Mouse (Mus musculus) urinary bladder, adult 18-20 months (tissue): Measurements from ENCODE around the gene Mapk7.

Experiments used
- DNase-seq, 2 experiments: peaks; one replicate each; pipeline ENCODE4 v3.0.0; 2022; ENCODE audit warnings: low spot score in 2 of 2, mixed read lengths in 2 of 2

Mapk7 gene

DNA sequence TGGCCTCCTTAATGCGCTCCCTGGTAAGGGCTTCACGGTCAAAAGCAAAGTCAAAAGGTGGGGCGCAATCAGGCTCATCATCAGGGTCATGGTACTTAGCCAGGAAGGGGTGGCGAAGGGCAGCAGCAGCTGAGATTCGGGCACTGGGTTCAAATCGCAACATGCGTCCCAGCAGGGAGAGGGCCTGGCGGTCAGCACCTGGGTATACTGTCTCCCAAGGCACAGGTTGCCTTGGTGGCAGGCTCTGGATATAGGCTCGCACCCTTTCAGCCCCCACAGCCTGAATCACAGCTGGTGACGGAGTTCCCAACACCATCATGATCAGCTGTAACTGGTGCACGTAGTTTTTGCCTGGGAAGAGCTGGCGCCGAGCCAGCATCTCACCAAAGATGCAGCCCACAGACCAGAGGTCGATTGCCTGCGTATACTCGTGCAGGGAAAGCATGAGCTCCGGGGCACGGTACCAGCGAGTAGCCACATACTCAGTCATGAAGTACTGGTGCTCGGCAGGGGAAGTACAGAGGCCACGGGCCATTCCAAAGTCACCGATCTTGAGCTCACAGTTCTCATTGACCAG lies 3.2 kb downstream of the Mapk7 start:
- no peak for DNase-seq

DNA sequence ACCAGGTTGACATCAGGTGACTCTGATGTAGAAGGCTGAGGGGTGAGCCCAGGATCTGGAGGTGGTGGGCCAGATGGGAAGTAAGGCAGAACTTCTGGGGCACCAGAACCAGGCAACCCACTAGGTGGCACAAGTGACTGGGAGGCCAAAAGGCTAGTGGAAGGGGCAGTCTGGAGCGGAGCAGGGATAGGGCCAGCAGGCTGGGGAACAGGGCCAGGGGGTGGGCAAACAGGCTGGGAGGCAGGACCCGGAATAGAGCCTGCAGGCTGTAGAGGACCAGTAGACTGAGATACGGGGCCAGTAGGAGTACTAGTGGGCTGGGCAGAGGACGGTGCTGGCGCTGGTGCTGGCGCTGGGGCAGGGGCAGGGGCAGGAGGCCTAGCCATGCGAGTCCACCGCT lies 4.3 kb downstream of the Mapk7 start:
- no peak for DNase-seq

DNA sequence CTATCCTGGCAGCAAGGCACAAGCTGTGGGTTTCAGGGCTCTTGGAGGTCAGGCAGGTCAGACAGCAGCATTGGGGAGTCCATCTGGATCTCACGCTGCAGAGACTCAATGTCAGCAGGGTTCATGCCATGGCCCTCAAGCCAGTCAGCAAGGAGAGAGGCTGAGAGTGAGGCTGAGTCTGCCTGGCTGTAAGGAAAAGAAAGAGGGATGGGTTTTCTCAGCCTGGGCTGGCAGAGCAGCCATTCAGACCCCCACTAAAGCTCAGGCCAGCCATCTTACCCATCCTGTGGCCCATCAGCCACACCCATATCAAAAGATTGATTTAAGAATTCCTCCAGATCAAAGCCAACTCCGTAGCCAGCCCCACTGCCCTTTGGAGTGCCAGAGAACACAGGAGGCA lies 5.1 kb downstream of the Mapk7 start:
- no peak for DNase-seq

DNA sequence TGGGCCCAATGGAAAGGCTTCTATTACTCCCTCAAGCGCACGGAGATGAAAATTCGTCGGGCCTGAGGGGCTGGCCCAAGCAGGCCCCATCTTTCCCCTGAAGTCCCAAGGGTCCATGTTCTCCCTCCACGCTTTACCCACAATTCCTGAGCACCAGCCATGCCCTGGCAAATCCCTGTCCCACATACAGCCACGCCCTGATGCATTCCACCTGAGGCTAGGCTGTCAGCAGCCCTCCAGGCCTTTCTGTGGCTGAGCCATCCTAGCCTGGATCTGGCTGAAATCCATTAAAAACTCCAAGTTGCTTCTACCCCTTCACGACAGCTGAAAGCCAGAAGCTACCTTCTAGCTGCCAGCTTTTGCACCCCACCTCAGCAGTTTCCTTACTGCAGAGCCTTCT lies 6.3 kb downstream of the Mapk7 start:
- no peak for DNase-seq

DNA sequence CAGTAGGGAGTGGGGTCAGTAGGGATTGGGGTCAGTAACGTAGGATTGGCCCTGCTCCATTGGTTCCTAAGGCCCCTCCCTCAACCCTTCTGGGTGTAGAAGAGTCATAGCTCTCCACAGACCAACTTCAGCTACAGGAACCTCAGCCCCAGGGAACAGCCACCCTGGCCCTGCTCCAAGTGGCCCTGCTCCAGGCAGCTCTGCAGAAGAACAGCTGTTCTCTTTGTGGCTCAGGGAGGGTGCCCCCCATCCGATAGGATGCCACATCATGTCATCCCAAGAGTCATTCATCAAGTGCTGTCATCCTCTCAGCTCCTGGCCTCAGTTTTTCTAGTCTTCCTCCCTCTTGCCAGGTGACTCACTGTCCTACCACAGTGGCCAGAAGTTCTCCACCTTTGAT lies 6.8 kb downstream of the Mapk7 start:
- no peak for DNase-seq

DNA sequence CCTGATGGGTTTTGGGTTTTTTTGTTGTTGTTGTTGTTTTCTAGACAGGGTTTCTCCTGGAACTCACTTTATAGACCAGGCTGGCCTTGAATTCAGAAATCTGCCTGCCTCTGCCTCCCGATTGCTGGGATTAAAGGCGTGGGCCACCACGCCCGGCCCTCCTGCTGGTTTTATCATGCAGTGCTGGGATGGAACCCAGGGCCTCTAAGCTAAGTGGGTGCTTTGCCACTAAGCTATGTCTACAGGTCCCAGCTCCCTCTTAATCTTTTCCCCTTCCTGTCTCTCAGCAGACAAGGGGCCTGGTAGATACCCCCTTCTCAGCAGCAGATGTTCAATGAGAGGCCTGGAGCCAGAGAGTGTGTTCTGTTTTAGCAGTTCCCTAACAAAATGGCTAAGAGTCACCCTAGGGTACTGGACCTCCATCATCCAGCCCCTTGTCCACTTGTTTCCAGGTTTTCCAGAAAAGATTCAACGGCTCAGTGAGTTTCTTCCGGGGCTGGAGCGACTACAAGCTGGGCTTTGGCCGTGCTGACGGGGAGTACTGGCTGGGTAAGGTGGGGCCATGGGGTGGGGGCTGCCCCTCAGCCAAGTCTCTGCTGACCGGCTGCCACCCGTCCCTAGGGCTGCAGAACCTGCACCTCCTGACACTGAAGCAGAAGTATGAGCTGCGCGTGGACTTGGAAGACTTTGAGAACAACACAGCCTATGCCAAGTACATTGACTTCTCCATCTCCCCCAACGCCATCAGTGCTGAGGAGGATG lies 7.6 kb downstream of the Mapk7 start:
- DNase-seq: no peak

DNA sequence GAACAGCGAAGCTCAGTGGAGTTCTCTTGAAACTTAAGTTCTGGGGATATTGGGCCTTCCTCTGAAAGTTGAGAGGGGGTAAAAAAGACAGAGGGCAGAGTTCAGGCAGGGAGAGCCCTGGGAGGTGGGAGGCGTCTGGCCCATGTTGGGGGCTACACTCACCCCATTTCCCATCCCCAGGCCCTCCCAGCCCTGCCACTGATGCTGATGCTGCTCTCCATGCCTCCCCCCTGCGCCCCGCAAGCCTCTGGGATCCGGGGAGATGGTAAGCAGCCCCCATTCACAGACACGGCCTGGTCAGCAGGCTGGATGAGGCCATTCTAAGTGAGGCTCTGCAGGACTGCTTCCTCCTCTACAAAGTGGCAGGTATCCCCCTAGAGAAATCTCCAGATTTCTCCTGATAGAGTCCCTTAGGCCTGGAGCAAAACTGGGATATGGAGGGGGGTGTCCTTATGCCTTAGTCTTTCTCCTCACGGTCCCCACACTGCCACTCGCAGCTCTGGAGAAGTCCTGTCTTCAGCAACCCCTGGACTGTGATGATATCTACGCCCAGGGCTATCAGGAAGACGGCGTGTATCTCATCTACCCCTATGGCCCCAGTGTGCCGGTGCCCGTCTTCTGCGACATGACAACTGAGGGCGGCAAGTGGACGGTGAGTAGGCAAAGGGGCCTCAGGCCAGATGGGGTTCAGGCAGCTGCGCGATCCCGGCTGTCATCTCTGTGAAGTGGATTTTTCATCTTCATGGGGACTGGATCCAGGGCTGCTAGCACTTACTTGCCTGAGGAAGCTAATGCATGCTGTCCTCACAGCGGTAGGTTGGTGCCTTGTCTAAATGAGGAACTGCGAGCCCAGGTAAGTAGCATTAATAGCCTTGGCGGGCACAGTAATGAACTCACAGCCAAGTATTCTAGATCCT lies 8.4 kb downstream of the Mapk7 start:
- DNase-seq: no peak

DNA sequence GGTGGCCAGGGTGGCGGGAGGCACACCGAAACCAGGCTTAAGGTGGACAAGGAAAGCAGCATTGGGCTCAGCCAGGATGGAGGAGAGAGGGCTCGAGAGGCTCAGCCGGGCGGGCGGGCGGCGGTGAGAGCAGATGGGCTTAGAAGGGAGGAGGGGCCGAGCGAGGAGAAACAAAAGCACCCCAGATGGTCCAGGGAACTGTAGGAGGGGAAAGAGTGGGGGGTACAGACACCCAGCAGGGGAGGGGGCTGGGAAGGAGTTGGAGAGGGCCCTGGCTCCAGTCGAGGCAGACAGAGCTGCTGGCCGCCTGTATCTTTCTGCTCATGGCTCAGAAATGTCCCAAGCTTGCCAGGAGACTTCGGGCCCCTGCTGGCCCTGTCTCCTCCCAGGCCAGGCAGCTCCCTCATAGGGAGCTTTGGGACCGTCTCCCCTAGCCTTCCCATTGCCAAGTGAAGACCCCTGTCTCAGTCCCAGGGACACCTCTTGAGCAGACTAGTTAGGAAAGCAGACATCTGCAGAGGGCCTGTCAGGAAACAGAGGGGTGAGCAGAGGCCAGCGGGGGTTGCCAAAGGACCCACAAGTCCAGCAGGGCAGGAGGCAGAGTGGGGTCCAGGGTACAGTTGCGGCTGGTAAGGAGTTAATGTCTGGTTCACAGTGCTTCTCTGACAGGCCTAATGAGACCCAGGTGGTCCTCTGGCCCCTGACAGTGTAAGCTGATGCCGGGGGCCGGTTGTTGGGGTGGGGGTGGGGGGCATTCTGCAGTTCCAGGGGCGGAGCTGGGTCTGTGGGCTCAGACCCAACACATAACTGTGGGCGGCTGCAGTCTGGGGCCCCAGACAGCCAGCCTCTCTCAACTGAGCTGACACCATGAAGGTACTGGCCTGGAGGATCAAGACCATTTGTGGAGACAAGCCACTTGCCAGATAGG lies 9.3 kb downstream of the Mapk7 start, which contains the start of gene Mfap4:
TSS of gene Mfap4 (plus strand) at position 819 of the 928 bp plus-strand sequence.
- no peak for DNase-seq

DNA sequence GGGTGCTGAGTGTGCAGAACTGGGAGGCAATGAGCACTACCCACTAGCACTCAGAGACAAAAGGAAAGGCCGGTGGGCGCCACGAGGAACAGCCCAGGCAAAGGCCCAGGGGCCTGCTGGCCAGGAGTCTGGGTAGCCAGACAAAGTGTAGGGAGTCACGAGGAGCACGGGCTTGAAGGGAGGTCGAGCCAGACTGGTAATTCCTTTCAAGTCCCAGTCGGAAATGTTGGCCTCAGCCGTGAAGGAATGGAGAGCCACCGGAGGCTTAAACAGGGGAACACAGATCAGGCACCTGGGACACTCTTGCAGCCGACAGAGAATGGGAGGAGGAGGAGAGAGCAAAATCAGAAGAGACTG lies 10.0 kb downstream of the Mapk7 start:
- DNase-seq: no peak

DNA sequence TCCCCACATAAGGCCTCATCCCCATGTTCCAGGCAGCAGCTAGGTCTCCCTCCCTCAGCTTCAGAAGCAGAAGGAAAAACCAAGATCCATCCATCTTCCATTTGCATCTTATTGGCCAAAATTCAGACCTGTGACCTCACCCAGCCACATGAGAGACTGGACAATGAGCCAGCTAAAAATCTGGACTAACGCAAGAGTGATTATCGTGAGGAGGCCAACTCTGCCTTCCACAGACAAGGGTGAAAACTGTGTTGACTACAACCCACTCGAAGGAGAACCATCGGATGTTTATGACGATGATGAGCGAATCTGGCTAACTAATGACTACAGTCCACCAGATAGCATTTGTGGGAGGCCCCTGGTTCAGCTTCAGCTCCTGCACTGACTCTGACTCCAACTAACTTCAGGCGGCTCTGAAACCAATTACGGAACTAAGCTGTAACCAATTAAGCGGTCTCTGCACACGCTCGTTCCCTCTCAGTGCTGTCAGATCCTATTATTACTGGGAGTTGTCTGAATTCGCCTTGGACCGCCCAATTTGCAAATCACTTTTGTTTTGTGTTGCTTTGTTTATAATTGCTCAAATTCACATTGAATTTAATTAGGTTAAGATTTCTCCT lies 10.9 kb downstream of the Mapk7 start:
- DNase-seq: no peak

DNA sequence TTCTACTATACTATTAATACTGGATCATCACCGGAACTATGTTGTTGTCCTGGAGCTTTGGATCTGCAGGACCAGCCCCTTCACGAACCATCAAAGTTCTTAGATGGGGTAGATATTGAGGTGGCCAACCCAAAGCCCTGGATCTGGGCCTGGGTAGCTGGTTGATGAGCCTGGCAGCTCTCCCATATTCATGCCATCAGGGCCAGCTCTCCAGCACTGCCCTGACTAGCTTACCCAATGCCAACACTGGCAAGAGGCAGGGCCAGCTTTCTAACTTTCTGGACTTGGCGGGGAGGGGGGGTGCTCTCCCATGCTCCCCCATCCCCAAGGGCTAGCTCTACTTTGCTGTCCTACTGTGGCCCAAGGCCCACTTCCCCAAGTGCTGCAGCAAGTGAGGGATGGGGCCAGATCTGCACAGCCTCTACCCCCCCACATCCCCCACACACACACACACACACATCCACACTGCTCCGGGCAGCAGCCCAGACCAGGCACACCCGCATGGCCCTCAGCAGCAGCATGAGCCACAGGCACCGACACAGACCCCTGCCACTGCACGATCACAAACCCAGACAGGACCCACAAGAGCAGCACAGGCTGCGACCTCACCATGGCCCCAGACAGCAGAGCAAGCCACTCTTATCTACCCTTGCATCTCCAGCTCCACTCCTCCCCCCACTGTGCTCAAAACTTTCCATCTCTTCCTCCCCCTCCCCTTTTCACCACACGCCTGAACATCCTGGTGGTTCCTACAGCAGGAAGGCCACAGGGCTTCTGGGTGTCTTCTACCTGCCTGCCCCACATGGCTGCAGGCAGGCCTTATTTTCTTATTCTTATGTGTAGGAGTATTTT lies 12.7 kb downstream of the Mapk7 start:
- DNase-seq: no peak

DNA sequence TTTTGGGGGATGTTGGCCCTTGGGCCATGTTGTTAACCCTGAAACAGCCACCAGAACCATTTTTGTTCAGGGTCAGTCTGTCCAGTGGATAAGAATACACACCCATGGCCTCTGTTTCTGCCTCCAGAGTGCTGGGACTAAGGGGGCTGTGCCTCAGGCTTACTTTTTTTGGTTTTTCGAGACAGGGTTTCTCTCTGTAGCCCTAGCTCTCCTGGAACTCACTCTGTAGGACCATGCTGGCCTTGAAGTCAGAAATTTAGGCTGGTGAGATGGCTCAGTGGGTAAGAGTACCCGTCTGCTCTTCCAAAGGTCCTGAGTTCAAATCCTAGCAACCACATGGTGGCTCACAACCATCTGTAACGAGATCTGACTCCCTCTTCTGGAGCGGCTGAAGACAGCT lies 15.4 kb downstream of the Mapk7 start:
- DNase-seq: no peak

DNA sequence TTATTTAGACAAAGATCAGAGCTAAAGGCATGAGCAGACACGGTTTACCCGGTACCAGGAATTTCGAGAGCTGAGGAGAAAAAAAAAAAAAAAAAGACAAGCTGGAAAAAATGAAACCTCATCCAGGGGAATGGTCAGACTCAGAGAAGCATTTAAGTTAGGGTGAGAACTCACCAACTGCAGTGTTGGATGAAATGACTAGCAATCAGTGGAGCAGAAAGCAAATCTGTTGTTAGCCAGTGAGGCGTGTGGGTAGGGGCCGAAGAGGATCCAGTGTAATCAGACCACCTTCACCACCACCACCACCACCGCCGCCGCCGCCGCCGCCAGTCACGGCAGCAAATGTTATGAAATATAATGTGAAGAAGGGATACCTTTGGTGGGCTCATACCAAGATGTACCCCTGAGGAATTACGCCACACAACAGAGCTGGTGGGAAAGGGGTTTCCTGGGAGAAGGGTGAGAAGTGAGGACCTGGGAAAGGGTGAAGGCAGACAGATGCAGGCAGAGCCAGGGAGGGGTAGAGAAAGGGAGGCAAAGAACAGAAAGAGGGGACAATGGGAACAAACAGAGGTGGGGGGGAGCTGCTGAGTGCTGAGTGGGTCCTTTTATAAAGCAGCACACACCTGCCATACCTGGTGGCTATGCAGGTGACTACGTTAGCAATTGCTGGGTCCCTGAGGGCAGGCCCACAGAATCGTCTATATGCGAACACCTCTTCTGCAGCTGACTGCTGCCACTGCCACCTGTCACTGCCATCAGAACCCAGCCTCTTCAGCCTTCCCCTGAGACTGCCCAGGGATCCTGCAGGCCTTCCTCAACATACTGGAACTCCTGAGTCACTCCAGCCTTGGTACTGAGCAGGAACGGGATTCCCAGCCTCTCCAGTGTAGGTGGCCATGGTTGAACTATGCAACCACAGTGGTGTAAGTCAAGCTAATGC lies 16.4 kb downstream of the Mapk7 start:
- no peak for DNase-seq

DNA sequence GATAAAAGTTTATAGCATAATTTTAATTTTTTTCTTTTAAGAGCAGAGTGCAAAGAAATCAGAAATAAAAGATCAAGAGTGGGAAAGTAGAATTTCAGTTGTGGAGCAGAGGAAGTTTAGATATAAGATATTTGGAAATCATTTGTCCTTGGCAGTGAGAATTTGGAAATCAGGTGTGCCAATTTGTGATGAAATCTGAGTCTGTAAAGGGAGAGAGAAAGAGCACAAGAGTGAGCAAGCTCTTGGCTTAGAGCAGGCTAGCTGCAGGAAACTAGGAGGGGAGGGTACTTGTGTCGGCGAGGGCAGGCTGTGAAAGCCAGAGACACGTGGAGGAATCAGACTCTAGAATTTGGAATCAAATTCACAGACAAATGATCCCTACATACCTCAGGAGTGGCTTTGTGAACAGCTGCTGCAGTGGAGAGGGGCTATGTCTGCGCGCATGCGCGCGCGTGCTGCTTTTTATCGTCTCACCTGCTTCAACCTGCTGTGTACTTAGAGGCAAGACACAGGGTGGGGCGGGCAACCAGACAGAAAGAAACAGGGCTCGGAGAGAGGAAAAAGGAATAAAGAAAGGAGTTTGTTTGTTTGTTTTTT lies 17.3 kb downstream of the Mapk7 start:
- peak in 1 of 2 experiments; percentile 28 for DNase-seq

DNA sequence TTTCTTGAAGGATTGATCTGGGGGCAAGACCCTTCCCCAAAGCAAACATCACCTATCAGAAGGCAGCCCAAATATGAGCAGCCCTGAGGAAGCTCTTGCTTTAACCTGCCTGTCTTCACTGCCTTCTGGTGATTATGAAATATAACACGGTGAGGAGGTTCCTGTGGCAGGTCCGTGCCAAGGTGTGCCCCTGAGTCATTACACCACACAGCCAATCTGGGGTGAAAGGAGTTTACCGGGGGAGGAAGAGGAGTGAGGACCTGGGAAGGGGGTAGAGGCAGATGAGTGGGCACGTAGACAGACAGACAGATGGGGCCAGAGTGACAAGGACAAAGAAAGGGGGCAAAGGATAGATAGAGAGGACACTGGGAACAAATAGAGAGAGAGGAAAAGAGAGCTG lies 20.6 kb downstream of the Mapk7 start:
- DNase-seq: no peak

DNA sequence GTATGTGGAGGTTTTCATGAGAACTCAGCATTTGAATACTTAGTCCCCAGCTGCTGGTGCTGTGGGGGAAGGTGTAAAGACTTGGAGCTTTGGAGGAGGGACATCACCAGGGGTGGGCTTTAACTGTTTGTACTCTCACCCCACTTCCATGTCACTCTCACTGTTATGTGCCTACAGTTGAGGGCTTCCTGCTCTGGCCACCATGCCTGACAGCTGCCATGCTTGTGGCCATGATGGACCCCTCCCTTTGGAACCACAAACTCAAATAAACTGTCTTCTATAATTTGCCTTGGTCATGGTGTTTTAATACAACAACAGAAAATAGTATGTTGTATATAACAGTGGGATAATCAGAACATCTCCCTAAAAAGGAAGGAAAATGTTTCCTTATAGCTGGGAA lies 23.3 kb downstream of the Mapk7 start:
- DNase-seq: no peak

DNA sequence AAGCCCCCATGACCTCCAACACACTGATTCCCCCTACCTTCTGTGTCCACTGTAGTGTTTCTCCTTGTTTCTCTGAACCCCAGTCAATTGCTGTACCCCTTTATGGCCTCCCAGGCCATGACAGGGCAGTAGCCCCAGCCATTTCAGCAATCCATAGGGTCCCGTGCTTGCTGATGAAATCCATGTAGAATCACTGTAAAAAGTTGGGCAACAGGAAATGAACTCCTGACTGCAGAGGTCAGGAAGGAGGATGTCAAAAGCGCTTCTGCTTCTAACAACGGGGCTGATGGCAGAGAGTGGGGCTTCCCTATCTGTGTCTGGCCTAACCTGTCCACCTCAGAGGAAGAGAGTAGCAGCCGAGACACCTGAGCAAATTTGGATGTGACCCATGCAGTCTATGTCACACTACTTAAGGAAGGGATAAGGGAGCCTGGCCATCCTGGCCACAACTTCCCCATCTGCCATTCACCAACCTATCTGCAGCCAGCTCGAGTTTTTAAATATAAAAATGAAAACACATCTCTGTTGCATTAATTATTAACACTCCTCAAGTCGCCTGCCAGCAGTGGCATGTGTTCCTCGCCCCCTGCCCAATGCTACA lies 24.8 kb downstream of the Mapk7 start:
- no peak for DNase-seq

DNA sequence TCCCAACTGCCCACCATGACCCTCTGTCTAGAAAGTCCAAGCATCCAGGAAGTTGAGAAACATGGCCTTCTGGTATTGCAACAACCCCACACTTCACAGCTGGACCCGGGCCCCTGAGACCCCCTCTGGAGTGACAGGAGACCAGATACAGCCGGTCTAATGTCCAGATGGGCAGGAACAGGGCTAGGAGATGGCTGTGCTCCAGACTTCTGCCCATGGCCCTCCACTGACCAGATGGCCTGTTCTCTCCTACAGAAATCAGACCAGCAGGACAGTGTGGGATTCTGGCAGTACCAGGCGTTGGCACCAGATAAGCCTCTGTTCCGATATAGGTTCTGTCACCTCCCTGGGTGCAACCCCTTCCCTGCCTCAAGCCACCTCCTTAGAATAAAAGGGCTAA lies 25.7 kb downstream of the Mapk7 start:
- DNase-seq: no peak
